Mouse (Mus musculus): ENCODE measurements around the gene Marveld2. TPM values are rescaled to one million over a fixed set of nuclear protein-coding genes. Genes with fewer than 3 reads are reported as not detected.

The Marveld2 gene
- not detected in 2 replicates for polyA plus RNA-seq (2012; ENCODE audit: insufficient read depth, insufficient read length, low replicate concordance, missing spikeins)

- Histone ChIP-seq H3K27ac (ENCODE audit: insufficient read depth, low read depth, low read length) (no peak within 1 kb of the TSS), H3K4me1 (ENCODE audit: control insufficient read depth, insufficient read depth, low read length) (peaks cover 7% of the 10 kb centered on the region; the same call in 1 of the 2 replicates), H3K4me3 (ENCODE audit: insufficient read depth, low read depth, low read length) (peak within 1 kb of the TSS; percentile 37)
- WGBS, result 26% methylated on average over 76 of the region's 77 CpGs
- no peak for TF ChIP-seq POLR2A (IDR thresholded peaks at IDR 0.05; ENCODE audit: insufficient read depth, low read depth, low read length)
- no peak for TF ChIP-seq CTCF (IDR thresholded peaks at IDR 0.05; ENCODE audit: insufficient read depth, low read depth, low read length)
These were observed at the start of gene Marveld2 for GRCm38 (mm10) chr13:100616181-100617087. Marveld2 (minus strand) TSS chr13:100616971.

DNA sequence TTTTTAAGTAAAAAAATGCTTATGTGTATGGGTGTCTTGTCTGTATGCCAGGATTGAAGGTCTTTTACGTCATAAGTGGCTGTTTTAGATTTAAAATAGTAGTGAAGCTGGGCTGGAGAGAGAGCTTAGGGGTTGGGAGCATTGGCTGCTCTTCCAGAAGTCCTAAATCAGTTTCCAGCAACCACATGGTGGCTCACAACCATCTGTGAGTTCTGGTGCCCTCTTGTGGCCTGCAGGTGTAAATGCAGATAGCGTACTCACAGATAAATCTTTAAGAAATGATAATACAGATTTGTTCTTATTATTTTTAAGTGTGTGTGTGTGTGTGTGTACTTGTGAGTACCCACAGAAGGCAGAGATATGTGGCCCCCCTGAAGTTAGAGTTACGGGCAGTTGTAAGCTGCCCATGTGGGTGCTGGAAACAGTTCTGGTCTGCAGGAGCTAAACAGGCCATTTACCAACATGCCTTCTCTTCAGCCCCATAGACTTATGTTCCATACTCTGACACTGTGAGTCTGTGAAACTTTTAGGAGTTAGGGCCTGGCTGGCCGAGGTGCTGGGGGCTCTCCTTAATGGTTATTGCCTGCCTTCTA lies 43.2 kb upstream of the Marveld2 start:
- 45% methylated on average over 4 of the region's 4 CpGs for WGBS

GRCm38 (mm10) chr13:100658091-100658490 lies 41.3 kb upstream of the Marveld2 start:
- H3K4me3 ChIP-seq (ENCODE audit: insufficient read depth, low read depth, low read length), result no peak overlapping the region
- TF ChIP-seq CTCF (IDR thresholded peaks at IDR 0.05; ENCODE audit: insufficient read depth, low read depth, low read length) (no peak), POLR2A (IDR thresholded peaks at IDR 0.05; ENCODE audit: insufficient read depth, low read depth, low read length) (no peak)
- H3K4me1 ChIP-seq (ENCODE audit: control insufficient read depth, insufficient read depth, low read length), result peaks cover 5% of the 10 kb centered on the region; the same call in 1 of the 2 replicates
- 91% methylated on average over 5 of the region's 5 CpGs for WGBS
- no peak overlapping the region for H3K27ac ChIP-seq (ENCODE audit: insufficient read depth, low read depth, low read length)

More for the DNA sequence above, 43.2 kb upstream of the Marveld2 start:
- H3K27ac ChIP-seq (ENCODE audit: insufficient read depth, low read depth, low read length), result no peak overlapping the region
- H3K4me1 ChIP-seq (ENCODE audit: control insufficient read depth, insufficient read depth, low read length), result no peaks in the 10 kb centered on the region
- H3K4me3 ChIP-seq (ENCODE audit: insufficient read depth, low read depth, low read length), result no peak overlapping the region
- no peak for TF ChIP-seq CTCF (IDR thresholded peaks at IDR 0.05; ENCODE audit: insufficient read depth, low read depth, low read length)

DNA sequence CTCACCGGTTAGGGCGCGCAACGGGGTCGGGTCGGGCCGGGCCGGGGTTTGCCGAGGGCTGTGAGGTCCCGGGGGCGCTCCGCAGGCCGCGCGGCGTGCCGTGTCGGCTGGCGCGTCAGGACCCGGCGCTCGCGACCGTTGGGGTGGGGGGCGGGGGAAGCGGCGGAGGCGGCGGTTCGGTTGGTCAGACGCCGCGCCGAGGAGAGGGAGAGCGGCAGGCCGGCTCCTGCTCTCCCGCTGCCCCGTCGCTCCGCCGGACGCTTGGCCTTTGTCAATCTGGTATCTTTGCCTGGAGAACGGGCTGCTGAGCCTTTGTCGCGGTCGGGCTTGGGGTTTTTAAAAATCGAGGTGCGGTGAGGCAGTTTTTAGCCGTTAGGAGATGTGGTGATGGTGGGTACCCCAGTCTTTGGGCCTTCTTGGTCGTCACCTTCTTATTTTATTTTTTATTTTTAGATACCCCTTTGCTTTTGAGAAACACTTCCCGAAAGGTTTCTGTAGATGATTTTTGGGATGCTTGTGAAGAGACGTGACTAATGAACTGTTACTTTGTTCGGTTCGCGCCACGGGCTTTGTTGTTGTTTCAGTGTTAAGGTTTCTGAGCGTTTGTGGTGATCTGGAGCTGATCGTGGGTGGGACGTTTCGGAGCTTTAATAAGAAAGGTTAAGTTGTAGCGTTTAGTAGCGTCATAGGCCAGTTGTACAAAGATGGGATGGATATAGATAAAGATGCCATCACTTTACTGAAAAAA lies 34.8 kb upstream of the Marveld2 start, which contains the start of gene Taf9:
TSS of gene Taf9 (plus strand) at position 141 of the 748 bp plus-strand sequence.
- Histone ChIP-seq H3K27ac (ENCODE audit: insufficient read depth, low read depth, low read length) (peak within 1 kb of the TSS; percentile 100), H3K4me3 (ENCODE audit: insufficient read depth, low read depth, low read length) (peak within 1 kb of the TSS; percentile 97), H3K4me1 (ENCODE audit: control insufficient read depth, insufficient read depth, low read length) (peaks cover 9% of the 10 kb centered on the region)
- under 1% methylated on average over 63 of the region's 63 CpGs for WGBS
- no peak for TF ChIP-seq CTCF (IDR thresholded peaks at IDR 0.05; ENCODE audit: insufficient read depth, low read depth, low read length)
- TF ChIP-seq POLR2A (IDR thresholded peaks at IDR 0.05; ENCODE audit: insufficient read depth, low read depth, low read length), result no peak

DNA sequence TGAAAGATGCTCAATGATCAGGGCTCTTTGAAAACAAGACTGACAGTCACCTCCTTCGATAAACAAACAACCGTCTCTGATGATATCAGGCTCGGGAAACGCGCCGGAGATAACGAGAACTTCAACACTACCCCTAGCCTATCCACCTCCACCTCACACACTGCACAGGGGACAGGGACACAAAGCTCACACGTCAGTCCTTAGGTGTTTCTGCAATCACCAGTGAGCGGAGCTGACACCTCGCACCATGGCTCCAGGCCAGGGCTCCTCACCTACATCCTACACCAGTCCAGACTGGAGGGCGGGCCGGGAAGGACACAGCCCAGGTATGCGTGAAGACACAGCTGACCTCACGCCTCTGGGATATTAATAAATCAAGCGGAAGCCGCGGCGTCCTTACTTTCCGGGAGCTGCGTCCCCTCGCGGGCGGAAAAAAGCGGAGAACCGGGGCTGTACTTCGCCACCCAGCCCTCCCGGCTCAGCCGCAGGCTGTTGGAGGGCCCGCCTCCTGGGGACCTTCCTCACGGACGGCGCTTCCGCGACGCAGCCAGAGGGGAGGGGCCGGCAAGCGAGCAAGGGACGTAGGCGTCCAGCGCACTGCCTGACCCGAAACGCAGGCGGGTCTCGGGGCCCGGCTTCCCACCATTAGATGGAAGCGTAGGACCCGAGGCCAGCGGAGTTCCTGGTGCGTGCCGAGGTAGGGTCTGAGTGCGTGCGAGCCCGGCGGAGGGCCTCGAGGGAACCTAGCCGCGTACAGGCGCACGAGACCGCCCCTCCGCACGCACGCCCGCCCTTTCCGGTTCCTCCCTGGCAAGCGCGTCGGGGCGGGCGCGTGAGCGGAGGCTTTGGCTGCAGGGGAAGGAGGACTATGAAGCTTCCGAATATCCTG lies 34.0 kb upstream of the Marveld2 start, which contains the start of the genes Ak6 and Rad17:
TSS of gene Ak6 (plus strand) at position 430 of the 889 bp plus-strand sequence.
TSS of gene Rad17 (minus strand) at position 502 of the 889 bp plus-strand sequence.
- Histone ChIP-seq H3K4me1 (ENCODE audit: control insufficient read depth, insufficient read depth, low read length) (peaks cover 9% of the 10 kb centered on the region), H3K4me3 (ENCODE audit: insufficient read depth, low read depth, low read length) (peak within 1 kb of the TSS; percentile 97), H3K27ac (ENCODE audit: insufficient read depth, low read depth, low read length) (peak within 1 kb of the TSS; percentile 100)
- TF ChIP-seq CTCF (IDR thresholded peaks at IDR 0.05; ENCODE audit: insufficient read depth, low read depth, low read length), result no peak
- peak; percentile 58 for TF ChIP-seq POLR2A (IDR thresholded peaks at IDR 0.05; ENCODE audit: insufficient read depth, low read depth, low read length)
- WGBS, result under 1% methylated on average over 73 of the region's 73 CpGs

DNA sequence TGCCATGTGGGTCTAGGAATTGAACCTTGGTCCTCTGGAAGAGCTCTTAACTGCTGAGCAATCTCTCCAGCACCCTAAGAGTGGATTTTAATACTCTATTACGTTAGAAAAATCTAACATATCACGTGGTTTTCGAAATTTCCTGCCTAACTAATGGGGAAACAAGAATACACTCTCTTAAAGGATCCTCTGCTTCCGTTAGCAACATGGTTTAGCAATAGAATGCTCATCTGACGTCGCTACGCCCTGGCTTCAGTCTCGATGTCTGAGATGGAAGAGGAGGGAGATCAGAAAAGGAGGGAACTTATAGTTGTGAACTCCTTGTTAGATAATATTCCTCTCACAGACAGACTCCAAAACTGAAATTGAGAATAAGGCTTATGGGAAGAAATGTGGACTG lies 31.5 kb upstream of the Marveld2 start:
- H3K4me1 ChIP-seq (ENCODE audit: control insufficient read depth, insufficient read depth, low read length), result peaks cover 5% of the 10 kb centered on the region; the same call in 1 of the 2 replicates
- H3K4me3 ChIP-seq (ENCODE audit: insufficient read depth, low read depth, low read length), result no peak overlapping the region
- WGBS, result 93% methylated on average over 8 of the region's 8 CpGs
- H3K27ac ChIP-seq (ENCODE audit: insufficient read depth, low read depth, low read length), result no peak overlapping the region
- no peak for TF ChIP-seq CTCF (IDR thresholded peaks at IDR 0.05; ENCODE audit: insufficient read depth, low read depth, low read length)
- no peak for TF ChIP-seq POLR2A (IDR thresholded peaks at IDR 0.05; ENCODE audit: insufficient read depth, low read depth, low read length)

DNA sequence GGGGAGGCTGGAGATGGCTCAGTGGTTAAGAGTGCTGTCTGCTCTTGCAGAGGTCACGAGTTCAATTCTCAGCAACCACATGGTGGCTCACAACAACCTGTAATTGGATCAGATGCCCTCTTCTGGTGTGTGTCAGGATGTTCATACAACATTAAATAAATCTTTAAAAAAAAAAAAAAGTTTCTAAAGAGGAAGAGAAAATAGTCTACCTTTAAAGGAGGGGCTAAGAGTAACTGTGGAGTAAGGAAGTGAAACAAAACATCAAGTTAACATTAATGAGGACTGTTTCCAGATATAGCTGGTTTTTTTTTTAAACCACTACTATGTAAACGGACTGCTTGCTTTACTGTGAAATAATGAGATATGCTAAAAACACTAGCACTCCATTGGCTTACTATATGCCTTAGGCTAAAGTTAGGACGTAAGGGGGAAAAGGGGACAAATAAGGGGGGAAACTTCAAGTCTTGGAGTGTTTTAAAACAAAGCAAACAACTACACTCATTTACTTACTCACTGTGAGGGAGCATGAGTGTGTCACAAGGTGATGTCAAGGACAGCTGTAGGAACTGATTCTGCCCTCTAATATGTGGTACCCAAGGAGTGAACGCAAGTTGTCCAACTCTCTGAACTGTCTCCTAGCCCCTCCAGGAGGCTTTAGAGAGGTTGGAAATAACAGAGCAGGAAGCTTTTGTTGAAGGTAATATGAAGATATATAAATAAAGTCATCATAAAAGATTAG lies 25.9 kb upstream of the Marveld2 start:
- H3K27ac ChIP-seq (ENCODE audit: insufficient read depth, low read depth, low read length), result no peak overlapping the region
- 89% methylated on average over 4 of the region's 4 CpGs for WGBS
- no peak overlapping the region for H3K4me3 ChIP-seq (ENCODE audit: insufficient read depth, low read depth, low read length)
- H3K4me1 ChIP-seq (ENCODE audit: control insufficient read depth, insufficient read depth, low read length), result no peaks in the 10 kb centered on the region
- TF ChIP-seq CTCF (IDR thresholded peaks at IDR 0.05; ENCODE audit: insufficient read depth, low read depth, low read length), result no peak
- no peak for TF ChIP-seq POLR2A (IDR thresholded peaks at IDR 0.05; ENCODE audit: insufficient read depth, low read depth, low read length)
